Mouse (Mus musculus) adipocyte (in vitro differentiated cells): ENCODE data around the gene B4galt5.

Experiments
- DNase-seq: peaks from one replicate; pipeline ENCODE4 v3.0.0-alpha.2; 2016; ENCODE audit warnings: low spot score

The B4galt5 gene

DNA sequence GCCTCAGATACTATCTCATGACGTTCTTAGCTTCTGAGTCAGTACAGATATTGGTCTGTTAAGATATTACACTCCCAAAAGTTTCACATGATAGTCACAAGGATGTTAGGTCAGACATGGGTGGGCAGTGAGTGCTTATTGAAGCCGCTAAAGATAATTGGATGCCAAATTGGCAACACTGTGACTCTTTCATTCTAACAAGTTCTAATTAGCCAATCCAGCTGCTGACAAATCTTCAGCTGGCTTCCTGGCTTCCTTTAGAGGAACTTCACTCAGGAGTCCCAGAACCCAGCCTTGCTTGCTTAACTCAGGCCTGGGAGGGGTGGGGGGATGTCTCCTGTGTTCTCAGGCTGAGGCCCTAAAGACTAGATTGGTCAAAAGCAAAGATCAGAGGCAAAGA, 9.5 kb upstream of the B4galt5 start:
- DNase-seq, result peak; percentile 36

DNA sequence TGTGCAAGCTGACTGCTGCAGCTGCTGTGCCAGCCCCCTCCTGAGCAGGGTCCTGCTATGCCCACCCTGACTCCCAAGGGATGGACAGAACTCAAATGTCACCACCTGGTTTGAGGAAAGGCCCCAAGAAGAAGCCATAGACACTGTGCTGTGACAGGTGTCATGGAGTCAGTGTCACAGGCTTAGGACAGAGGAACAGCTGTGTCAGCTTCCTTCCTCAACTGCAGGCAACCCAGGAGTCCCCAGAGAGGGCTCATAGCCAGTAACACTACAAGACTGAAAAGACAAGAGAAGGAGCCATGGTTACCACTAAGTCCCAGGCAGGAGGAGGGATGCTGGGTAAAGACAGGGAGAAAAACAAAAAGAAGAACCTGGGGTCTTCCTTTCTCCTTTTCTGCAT, 7.9 kb upstream of the B4galt5 start:
- no peak for DNase-seq

DNA sequence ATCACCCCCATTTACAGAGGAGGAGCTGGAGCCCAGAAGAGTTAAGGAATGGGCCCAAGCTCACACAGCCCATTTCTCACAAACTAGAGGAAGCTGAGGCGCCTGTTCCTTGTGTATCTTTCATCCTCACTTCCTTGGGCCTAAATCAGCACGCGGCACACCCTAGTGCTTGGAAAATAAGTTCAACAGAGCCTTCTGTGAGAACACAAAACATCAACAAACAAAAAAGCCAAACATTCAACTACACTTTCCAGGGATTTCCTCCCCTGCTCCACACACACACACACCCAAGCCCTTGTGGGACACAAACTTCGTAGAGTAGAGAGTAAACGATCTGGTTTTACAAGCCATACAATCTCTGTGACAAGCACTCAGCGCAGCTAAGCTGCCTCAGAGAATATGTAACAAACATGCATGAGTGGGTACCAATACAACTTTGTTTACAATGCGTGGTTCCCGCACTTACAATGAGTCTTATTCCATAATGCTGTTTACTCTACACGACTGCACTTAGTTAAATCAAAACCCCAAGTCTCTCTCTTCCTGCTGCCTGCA, 5.7 kb upstream of the B4galt5 start:
- DNase-seq, result no peak

DNA sequence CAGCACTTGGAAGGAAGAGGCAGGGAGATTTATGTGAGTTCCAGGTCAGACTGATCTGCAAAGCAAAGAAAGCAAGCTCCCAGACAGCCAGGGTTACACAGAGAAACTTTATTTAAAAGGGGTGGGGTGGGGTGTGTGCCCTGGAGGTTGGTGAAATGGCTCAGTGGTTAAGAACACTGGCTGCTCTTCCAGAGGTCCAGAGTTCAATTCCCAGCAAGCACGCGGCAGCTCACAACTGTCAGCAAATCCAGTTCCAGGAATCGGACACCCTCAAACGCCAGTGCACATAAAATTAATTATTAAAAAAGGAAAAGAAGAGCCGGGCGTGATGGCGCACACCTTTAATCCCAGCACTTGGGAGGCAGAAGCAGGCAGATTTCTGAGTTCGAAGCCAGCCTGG, 5.1 kb upstream of the B4galt5 start:
- DNase-seq, result no peak

DNA sequence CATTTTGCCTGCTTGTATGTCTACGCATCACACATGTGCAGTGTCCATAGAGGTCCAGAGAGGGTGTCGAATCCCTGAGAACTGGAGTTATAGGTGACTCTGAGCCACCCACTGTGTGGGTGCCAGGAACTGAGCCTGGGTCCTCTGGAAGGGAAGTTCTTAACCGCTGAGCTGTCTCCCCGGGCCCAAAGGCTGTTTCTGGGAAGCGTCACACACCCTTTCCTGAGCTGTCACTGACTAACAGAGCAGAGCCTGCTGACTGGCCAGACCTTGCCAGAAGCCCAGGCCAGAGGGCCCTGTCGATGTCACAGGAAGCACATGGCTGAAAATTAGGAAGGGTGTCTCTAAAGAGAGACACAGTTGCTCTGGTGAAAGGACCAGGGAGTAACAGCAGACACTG, 3.5 kb upstream of the B4galt5 start:
- DNase-seq, result no peak

DNA sequence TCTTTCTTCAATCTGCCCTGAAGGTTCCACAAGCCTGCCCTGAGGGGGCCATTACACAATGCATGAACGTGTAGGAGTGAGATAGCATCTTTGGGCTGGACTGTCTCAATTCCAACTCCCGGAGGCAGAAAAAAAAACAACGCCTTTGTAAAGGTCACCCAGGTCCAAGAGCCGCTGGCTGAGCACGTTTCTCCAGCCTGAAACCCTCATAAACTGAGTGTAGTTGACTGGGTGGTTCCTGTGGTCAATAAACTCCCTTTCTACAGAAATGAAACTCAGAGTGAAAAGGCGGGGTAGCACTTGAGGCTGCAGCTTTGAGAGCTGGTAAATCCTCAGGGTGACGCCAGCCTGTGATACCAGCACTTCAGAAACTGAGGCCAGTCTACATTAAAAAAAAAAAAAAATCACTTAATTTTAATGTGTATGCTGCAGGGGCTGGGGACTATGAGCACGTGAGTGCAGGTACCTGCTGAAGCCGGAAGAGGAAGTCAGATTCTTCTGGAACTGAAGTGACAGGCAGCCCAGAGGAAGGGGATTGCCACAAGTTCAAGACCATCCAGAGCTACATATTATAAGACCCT, 2.5 kb upstream of the B4galt5 start:
- DNase-seq, result no peak

DNA sequence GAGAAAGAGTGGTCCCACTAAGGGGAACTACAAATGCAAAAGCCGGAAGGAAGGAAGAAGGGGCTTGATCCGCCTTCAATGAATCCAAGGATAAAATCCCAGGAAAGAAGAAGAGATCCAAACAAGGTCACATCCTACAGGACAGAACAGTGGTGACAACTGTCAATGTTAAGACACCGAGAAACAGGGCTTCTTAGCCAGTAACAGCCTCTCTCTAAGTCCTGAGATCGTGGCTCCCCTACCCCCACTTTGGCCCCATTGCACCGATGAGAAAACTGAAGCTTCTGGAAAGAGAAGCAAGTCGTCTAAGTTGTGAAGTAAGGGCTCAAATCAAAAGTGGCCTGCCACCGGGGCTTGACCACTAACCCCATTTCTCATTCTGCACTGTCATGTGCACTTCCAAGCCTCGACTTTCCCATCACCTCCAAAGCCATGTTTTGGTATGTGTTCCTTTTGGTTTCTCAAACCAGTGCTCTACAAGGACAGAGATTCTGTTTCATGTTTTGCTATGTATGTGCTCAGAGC, 1.2 kb upstream of the B4galt5 start:
- no peak for DNase-seq

GRCm38 (mm10) chr2:167349283-167349936, 427 bp upstream of the B4galt5 start:
- DNase-seq, result peak; percentile 94

- DNase-seq, result peak; percentile 32
These were observed 1.0 kb downstream of the B4galt5 start for GRCm38 (mm10) chr2:167347991-167348375.

DNA sequence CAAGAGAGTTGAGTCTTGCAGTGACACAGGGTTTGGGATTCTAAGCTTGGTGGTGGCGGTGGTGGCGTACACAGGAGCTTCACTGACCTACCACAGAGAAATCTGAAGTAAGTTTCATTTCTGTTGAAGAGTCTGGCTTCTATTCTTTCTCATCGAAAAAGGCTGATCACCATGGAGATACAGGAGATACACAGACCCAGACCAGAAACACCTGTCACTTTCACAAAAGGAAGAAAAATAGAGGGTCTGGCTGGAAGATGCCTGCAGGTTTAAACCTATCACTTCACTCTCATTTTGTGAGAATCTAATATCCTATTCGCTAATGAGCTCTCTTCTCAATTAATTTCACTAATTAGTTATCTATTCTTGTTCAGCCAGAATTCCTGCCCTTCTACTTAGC, 1.6 kb downstream of the B4galt5 start:
- DNase-seq, result no peak

- no peak for DNase-seq
These were observed 3.3 kb downstream of the B4galt5 start for GRCm38 (mm10) chr2:167345508-167346164.

- no peak for DNase-seq
These were observed 4.0 kb downstream of the B4galt5 start for GRCm38 (mm10) chr2:167344871-167345507.

GRCm38 (mm10) chr2:167343369-167344140, 5.4 kb downstream of the B4galt5 start:
- DNase-seq, result no peak

GRCm38 (mm10) chr2:167342876-167343275, 6.1 kb downstream of the B4galt5 start:
- no peak for DNase-seq

DNA sequence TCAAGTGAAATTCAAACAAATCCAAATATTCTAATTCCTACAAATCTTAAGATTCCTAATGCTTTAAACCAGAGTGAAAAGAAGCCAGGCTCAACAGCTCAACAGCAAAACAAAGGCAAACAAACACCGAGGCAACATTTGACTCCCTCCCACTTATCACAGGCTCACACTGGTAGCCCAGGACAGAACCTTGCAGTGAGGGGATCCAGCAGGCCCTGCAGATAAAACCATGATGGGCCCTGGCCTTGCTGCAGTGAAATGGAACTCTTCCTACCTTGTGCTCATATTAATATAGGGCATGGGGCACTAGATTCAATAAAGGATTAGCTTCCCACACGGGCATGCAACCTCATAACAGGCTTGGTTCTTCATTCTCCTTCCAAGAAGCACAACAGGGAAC, 11.4 kb downstream of the B4galt5 start:
- DNase-seq, result no peak

GRCm38 (mm10) chr2:167337214-167337512, 11.8 kb downstream of the B4galt5 start:
- no peak for DNase-seq

DNA sequence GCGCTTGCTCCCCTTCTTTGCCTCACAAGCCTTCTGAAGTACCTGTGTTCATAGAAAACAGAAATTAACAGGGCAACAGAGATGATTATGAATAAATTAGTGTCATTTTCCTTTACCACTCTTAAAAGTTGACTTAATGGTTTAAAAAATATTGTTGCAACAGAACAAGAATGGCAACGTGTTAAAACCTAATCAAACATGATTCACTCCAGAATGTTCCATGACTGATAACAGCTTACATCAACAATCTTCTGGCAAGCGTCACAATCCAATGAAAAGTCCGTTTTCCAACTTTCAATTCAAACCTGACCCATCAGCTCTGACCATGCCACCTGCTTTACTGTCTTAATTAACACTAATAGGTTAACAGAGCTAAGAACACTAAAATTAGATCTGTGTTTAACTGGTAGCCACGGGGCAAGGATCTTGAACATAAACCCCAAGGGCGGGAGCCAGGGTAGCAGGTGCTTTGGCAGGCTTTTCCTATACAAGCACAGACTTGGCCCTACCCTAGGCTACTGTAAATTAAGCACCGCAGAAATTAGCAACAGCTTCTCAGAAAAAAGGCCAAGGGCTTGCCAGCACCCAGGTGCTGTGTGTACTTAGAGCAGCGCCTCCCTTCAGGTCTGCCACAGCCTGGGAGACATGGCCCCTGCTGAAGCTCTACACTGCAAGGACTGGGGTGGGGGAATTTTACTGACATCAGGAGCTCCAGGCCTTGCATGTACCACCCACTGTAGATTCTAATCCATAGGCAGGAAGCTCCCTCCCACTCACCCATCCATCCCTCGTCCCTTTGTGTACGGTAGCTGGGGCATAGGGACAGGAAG, 12.4 kb downstream of the B4galt5 start:
- DNase-seq, result no peak

DNA sequence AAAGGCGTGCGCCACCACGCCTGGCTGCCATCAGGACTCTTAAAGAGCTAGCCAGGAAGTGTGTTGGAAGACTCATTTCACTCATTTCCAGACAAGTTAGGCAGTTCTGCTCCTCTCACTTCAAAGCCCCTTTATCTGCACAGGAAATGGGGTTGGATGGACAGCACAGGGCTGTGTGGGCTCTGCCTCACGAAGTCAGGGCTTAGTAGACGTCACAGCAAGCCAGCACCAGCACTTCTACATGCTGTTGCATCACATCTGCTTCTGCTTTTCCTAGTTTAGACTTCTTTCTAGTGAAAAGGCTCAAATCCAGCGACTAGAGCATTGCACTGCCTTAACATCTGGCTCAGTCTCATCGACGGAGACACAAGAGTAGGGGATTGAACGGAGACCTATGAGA, 13.9 kb downstream of the B4galt5 start:
- no peak for DNase-seq

- no peak for DNase-seq
These were observed 14.7 kb downstream of the B4galt5 start for GRCm38 (mm10) chr2:167334312-167334711.

- DNase-seq, result no peak
These were observed 15.5 kb downstream of the B4galt5 start for GRCm38 (mm10) chr2:167333450-167333849.

DNA sequence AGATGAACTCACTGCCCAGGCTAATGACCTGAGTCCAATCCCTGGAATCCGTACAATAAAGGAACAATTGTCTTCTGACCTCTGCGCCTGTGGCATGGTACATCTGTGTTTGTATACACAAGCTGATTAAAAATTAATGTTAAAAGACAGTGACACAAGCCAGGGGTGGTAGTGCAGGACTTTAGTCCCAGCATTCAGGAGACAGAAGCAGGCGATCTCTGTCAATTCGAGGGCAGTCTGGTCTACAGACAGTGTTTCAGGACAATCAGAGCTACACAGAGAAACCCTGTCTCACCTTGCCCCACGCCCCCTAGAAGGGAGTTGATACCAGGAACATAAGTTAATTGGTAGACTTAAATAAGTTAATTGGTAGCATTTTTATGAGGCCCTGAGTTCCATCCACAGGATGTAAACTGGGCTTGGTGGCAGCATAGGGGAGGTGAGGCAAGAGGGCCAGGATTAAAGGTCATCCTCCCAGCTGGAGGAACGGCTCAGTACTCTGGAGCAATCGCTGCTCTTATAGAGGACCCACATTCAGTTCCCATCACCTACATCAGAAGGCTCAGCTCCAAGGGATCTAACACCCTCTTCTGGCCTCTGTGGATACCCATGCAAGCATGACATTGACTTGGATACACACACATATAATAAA, 16.5 kb downstream of the B4galt5 start:
- no peak for DNase-seq
